Mouse (Mus musculus): ENCODE measurements around the gene Cdca3.
A peak's percentile ranks its signal among the peaks of the same experiment; 100 is the strongest.

Cdca3 gene

GRCm38 (mm10) chr6:124831649-124832048 is 2.3 kb downstream of the Cdca3 start:
- DNase-seq (ENCODE audit: low spot score in 2 of 2) = no peak

- DNase-seq (ENCODE audit: low spot score in 2 of 2) = no peak
Measured at GRCm38 (mm10) chr6:124834512-124835081, 5.2 kb downstream of the Cdca3 start.

- DNase-seq (ENCODE audit: low spot score in 2 of 2) = no peak
Measured at GRCm38 (mm10) chr6:124835531-124835930, 6.2 kb downstream of the Cdca3 start.

DNA sequence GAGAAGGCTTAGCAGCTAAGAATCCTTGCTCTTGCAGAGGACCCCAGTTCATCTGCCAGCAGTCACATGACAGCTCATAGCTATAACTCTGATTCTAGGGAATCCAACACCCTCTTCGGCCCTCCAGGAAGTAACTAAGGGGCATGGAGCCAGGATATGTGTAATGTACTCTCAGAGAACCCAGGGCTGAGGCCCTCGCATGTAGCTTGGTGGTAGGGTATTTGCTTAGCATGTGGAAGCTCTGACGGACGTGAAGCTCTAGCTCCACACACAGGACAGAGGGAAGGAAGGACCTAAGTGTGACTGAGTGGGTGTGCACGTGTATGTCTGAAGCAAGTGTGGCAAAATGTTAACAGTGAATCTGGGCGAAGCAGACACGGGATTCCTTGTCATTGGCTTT is 7.1 kb downstream of the Cdca3 start:
- no peak for DNase-seq (ENCODE audit: low spot score in 2 of 2)

- DNase-seq (ENCODE audit: low spot score in 2 of 2) = no peak
Measured at GRCm38 (mm10) chr6:124839805-124840204, 10.5 kb downstream of the Cdca3 start.

DNA sequence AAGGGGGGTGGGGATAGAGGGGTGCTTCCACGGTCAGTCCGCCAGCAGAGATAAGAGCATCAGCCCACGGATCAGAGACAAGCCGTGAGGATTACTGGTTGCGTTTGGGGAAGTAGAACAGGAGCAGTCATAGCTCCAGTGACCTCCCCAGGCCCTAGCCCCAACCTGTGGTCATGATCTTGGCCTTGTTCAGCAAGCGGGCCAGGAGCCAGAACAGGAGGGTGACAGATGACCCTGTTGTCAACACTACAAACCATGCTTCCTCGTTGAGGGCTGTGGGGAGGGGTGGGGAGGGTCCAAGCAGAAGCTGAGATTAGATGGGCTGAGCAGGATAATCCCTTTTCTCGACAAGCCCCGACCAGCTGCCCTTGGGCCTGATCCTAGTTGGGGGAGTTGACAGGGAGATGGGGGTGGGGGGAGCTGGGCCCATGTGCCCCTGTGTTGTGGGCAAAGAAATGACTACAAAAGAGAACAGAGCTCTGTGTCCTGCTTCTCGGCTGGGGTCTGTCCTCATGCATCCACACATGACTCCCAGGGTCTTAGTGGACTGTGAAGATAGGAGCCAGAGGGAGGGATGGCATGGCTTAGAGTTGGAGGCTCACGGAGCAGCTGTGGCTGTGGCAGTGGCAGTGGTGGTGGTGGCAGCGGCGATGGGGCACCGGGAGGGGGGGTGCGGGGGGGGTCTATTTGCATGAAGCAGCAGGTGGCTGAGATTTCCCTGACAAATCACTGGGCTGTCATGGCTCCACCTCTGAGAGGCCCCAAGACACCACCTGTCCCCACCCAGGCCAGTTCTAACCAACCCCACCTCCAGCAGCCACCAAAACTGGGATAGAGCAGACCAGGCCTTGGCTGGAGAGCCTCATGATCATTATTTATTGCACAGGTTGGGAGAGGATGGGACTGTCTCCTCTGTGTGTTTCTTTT is 11.2 kb downstream of the Cdca3 start, which contains the start of gene Gnb3:
TSS of gene Gnb3 (minus strand) at position 35 of the 927 bp plus-strand sequence.
- DNase-seq (ENCODE audit: low spot score in 2 of 2) = no peak

- peak; percentile 86 to 96 for DNase-seq (ENCODE audit: low spot score in 2 of 2)
Measured at GRCm38 (mm10) chr6:124847305-124847704, 18.0 kb downstream of the Cdca3 start.

DNA sequence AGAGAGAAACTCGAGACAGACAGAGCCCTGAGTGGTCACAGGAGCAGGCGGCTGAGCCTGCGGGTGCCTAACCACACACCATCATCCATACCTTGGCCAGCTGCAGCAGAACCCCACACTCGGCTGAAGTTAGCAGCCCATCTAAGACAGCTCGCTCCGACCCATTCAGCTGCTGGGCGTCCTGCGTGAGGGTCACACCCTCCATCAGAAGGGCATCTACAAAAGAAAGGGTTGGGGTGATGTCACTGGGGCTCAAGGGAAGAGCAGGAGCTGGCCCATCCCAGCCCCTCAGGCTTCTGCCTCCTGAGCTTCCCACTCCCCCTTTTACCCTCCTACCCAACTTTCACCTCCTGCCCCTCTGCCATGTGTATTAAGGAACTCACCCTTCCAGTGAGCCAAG is 21.2 kb downstream of the Cdca3 start:
- no peak for DNase-seq (ENCODE audit: low spot score in 2 of 2)

DNA sequence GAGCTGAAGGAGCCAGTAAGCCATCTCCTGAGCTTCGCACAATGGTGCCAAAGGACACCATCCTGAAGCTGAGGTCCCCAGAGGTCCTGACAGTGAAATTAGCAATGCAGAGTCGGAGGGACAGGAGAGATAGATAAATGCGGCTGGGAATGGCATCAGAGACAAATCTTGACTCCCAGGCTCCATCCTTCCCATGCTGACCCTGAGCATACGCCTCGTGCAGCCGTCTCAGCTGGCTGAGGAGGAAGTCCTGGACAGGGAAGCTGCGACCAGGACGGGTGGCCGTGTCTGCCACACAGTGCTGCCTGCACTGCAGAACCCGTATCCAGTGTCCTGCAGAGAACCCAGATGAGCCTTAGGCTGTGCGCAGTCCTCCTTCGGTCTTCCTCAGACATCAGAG is 25.3 kb downstream of the Cdca3 start:
- DNase-seq (ENCODE audit: low spot score in 2 of 2) = no peak

DNA sequence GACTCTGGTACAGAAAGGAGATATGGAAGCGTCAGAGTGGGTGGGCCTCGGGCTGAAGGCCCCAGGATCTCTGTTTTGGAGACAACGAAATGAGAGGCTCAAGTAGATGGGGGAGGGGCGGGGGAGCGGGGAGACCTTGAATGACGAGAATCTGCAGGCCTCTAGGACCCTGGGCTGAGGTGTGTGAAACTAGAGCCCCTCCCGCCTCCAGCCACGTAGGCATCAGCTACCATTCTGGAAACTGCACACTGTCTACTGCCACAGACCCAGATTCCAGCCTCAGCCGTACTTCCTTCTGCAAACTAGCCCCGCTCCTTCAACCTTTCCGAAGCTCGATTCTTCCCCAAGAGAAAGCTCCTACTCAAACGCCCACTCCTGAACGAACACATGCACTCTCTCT is 27.0 kb downstream of the Cdca3 start:
- DNase-seq (ENCODE audit: low spot score in 2 of 2) = peak; percentile 50 to 57

DNA sequence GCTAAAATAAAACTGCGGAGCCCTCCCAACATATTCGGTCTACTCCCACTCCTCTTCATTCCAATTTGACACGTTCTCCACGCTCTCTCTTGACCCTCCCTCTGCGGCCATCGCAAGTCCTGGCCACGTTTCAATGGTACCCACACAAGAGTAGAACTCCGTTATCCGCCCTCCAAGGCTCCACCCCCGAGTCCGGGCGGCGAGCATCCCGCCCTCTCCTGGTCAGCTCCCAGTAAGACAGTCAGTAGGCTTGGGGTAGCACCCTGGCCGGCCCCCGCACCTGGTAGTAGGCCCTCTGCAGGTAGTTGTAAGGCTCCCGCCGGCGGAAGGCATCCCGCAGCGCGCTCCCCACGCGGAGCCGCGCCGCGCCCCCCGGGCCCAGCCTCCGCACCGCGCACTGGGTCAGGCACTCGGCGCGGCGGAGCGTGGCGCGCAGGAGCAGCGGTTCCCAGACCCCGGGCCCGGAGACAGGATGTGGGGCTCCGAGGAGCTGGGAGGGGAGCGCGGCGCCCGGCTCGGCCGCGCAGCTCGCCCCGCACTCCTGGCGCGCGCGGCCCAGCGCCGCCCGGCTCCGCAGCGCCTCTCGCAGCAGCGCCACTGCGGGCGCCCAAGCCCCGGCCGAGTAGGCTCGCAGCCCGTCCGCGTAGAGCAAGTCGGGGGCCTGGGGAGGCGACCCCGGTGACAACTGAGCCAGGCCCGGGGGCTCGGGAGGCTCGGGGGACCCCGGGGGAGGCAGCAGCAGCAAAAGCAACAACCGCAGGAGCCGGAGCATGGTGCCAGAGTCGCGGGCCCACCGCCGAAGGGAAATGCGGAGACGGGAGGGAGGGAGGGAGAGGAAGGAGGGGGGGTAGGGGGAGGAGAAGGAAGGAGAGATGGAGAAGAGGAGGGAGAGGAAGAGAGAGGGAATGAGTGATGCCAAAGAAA is 27.8 kb downstream of the Cdca3 start, which contains the start of gene P3h3:
TSS of gene P3h3 (minus strand) at position 837 of the 924 bp plus-strand sequence.
- peak; percentile 83 to 85 for DNase-seq (ENCODE audit: low spot score in 2 of 2)

- no peak for DNase-seq (ENCODE audit: low spot score in 2 of 2)
Measured at GRCm38 (mm10) chr6:124857840-124858530, 28.6 kb downstream of the Cdca3 start.

- no peak for DNase-seq (ENCODE audit: low spot score in 2 of 2)
Measured at GRCm38 (mm10) chr6:124858561-124859318, 29.4 kb downstream of the Cdca3 start.

GRCm38 (mm10) chr6:124859725-124860124 is 30.4 kb downstream of the Cdca3 start:
- peak; percentile 75 to 84 for DNase-seq (ENCODE audit: low spot score in 2 of 2)

- DNase-seq (ENCODE audit: low spot score in 2 of 2) = no peak
Measured at GRCm38 (mm10) chr6:124860511-124860910, 31.2 kb downstream of the Cdca3 start.

DNA sequence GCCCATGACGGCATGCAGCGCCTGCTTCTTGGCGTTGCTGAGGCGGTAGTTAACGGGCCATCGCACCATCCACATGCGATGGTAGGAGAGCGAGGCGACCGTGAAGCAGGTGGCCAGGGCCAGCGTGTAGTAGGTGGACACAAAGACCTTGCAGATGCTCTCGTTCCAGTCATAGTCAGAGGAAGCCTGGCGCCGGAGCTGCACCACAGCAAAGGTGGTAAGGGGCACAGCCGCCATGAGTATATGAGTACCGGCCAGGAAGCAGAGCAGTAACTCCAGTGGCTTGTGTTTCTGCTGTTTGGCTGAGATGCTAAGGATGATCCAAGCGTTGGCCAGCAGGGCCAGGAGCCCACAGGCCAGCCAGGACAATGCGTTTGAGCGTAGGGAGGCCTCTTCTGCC is 31.9 kb downstream of the Cdca3 start:
- no peak for DNase-seq (ENCODE audit: low spot score in 2 of 2)

DNA sequence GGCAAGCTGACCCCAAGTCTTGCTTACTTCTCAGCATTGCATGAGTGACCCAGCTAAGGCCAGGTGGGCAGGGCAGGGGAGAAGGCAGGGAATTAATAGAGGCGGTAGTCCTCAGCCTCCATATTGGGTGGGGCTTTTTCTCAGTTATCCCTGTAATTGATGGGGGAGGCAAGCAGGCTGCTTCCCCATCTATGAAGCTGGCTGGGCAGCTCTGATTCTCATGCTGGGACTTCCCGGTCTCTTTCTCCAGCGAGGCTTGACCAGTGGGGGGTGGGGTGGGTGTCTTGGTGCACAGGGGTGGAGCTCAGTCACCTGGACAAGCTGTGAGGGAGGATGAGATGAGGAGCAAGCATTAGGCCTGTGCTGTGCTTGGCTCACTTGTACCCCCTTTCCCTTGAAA is 32.5 kb downstream of the Cdca3 start:
- DNase-seq (ENCODE audit: low spot score in 2 of 2) = no peak

GRCm38 (mm10) chr6:124862406-124863124 is 33.2 kb downstream of the Cdca3 start:
- peak in 1 of 2 experiments; percentile 32 for DNase-seq (ENCODE audit: low spot score in 2 of 2)

DNA sequence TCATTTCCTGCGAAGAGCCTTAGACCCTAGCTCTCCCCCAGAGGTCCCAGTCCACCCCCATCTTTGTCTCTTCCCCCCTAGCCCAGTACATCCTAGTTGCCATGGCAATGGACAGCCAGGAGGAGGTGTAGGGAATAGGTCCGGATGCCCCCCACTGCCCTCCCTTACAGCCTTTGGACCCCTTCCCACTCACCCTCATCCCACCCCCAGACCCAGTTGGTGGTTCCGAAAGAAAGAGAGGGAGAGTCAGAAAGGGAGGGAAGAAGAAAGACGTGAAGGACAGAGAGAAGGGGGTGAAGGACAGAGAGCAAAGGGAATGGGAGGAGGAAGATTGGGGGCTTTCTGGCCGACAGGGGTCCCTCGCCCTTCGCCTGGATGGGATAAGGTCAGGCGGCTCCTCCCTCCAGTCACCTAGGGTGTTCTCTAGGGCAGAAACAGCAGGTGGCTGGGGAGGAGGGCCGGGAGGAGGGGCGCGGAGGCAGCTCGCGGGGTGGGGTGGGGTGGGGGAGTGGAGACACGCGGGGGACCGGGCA is 33.8 kb downstream of the Cdca3 start:
- no peak for DNase-seq (ENCODE audit: low spot score in 2 of 2)

Measured in frontal cortex, postnatal 14 days (tissue).